Mouse (Mus musculus): ENCODE measurements around the gene Gal3st3.

Gal3st3 gene

DNA sequence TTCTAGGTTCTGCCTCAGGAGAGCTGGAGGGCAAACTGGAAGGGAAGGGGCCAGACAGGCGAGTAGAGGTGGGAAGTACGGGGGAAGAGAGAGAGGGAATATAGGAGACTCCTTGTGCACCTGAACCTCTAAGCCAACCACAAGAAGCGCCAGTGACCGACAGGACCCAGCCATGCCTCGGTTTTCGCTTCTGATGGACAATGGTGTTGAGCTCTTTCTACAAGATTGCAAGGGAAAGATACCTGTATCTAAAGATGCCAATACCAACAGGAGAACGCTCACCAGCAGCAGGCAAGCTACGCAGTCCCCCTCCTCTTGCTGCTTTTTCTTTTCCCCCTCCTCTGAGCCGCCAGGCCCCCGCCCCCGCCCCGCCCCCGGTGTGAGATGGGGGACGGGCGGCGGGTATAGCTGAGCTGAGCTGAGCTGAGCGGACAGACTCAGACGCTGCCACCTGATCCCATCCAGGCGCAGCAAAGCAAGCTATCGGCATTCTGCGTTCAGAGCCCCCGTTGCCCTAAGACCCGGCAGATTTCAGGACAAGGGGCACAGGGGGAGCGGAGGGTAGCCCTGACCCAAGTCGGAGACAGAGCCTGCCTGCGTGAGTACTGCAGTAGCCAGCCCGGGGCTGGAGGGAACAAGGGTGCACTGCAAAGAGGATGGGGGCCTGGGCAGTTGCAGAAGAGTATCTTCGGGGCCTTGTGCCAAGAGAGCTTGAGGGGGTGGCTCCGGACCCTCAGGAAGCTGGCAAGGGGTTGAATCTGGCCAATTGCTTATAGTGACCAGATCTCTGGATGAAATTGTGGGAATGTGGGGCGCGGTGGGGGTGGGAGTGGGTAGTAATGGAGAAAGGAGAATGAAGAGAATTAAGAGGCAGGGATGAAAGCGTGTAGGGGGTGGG, at the start of gene Gal3st3:
TSS of gene Gal3st3 (plus strand) at position 429 of the 898 bp plus-strand sequence.
- no peak for DNase-seq (ENCODE audit: low read depth, low spot score)

DNA sequence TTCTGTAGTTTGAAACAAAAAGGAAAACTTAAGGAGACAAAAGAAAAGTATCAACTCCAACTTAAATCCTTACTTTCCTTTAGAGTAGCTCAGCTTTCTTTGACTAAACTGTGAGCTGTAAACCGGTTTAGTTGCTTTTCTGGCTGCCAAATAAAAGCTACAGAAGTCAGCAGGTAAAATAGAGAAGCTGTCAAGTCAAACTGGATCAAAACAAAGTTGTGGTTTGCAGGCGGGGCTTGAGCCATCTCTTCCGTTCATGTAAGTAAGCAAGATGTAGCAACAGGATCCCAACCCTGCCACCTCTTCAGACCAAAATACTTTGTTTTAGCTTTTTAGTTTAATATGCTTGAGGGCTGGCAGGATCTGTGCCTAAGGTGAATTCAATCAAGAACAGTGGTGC, 41.0 kb upstream of the Gal3st3 start:
- no peak for DNase-seq (ENCODE audit: low read depth, low spot score)

DNA sequence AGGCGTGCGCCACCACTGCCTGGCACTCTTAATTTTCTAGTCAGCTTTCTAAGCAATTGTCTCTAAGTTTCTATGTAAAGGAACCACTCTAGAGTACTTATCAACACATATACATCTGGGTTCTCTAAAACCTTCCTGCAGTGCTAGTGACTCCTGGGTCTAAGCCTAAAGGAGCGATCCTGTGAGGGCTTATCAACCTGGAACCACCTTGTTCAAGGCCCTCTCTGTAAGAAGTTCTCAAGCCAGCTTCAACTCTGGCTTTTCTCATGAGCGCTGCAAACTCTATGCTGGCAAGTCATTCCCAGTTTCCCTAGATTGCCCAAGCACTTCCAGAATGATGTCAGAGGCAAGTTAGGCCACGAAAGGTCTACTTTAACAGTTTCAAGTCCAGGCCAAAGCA, 31.1 kb upstream of the Gal3st3 start:
- no peak for DNase-seq (ENCODE audit: low read depth, low spot score)

DNA sequence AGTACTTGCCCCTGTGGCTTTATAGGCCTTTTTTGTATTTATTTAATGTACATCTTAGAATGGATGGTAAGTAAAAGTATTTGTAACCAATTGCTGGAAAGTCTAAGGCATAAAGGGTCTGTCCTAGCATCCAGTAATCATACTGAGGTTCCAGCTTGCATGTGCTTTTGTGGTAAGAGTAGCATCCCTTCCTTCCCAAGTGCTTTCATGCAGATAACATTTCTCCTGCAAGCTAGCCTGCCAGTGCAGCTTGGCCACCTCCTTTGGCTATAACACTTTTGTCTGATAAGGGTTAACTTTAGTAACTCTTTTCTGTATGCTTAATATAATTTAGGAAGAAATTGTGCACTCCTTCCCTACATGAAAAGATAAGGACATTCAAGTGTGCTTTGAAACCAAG, 30.1 kb upstream of the Gal3st3 start:
- no peak for DNase-seq (ENCODE audit: low read depth, low spot score)

DNA sequence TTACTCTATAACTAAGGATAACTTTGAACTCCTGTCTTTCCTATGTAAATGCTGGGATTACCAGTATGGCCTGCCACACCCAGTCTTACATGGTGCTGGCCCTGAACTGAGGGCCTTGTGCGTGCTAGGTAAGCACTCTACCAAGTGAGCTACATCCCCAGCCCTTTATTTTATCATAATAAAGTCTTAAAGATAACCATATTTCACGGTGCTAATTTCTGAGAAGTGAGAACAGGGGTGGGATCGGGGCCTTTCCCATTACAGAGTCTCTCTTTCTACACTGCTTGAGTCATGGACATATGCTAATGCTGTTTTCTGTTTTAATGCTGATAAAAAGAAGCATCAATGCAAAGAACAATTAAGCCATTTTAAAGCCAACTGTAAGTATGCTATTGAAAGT, 29.3 kb upstream of the Gal3st3 start:
- no peak for DNase-seq (ENCODE audit: low read depth, low spot score)

DNA sequence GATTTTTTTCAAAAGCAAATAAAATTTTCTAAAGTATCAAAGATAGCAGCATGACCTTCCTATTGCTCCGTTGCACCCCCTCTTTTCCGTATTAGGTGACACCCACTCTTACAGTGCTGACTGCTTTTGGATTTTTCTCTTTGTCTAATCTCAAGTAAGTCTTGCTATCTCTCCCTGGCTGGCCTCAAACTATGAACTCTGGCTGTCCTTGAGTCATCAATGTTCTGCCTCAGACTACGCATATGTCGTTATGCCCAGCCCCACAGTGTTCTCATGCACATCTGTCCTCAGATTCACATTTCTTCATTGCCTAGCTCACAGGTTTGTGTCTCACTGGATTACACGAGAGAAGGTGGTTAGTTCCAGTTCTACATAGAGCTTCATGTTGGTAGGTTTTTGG, 28.7 kb upstream of the Gal3st3 start:
- DNase-seq (ENCODE audit: low read depth, low spot score), result no peak

DNA sequence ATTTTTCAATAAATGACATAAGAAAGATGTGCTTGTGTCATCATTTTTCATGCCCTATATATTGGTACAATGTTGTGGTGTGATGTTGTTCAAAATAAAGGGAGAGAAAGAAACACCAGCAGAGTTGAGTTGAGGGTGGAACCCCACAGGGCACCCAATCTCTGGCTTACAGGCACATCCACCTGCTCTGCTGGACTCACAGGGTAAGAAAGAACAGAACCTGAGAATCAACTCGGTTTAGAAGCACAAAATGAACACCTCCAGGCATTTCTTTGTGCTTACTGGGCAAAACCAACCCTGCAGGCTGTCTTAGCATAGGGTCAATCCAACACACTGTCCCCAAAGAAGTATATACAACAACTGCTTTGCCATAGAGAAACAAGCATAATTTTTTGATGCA, 26.7 kb upstream of the Gal3st3 start:
- DNase-seq (ENCODE audit: low read depth, low spot score), result no peak

DNA sequence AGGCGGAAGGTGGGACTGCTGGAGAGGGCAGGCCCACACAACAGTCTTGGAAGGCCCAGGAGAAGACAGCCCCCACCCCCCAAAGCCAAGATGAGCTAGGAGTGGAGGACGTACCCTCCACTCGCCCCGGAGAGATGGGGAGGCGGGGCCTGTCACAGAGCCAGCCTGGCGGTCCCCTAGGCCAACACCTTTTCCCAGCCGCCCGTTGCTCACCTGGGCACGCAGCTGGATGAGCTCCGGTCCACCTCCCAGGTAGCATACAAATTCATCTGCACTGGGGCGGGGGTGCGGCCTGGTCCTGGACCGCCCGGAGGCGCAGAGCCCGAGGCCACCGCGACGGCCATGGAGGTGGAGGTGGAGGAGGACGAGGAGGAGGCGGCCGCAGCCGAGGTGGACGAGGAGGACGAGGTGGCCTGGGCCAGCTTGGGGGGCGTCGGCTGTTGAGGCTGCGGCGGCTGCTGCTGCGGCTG, 25.8 kb upstream of the Gal3st3 start:
- DNase-seq (ENCODE audit: low read depth, low spot score), result no peak

DNA sequence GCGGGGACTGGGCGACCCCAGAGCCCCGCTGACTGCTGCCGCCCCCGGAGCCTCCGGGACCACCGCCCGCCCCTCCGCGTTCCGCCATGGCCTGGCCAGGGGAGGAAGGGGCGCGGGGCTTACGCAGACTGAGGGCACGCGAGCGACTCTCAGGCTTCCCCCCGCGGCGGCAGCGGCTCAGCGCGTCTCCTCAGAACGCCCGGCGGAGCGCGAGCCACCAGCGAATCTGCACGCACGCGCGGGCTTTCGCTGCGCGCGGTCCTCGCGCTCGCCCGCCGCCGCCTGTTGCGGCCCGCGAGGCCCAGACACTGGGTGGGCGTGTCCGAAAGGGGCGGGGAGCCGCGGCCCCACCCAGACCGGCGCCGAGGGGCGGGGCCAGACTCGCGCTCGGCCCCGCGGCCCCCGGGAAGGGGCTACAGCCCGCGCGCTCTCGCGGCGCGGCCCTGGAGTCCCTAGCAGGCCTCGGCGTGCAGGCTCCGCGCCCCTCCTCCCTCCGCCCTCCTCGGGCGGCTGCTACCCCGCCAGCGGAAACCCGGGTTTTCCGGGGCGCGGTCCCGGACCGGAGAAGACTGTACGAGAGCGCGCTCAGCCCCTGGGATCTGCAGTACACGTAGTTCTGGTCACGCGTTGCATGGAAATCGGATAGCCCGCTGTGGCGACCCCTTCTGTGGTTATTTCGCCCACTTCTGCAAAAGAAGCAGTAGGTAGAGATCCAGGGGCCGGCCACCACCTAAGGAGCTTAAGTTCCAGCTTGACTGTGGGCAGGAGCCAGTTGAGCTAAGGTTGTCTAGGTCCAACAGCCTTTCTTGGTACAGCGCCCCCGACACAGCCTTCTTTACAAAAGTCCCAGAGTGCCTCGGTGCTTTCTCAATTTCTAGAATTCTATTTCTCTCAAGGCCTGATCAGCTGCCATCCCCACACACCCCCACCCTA, 25.1 kb upstream of the Gal3st3 start, which contains the start of gene Pacs1:
TSS of gene Pacs1 (minus strand) at position 319 of the 933 bp plus-strand sequence.
- peak; percentile 83 for DNase-seq (ENCODE audit: low read depth, low spot score)

DNA sequence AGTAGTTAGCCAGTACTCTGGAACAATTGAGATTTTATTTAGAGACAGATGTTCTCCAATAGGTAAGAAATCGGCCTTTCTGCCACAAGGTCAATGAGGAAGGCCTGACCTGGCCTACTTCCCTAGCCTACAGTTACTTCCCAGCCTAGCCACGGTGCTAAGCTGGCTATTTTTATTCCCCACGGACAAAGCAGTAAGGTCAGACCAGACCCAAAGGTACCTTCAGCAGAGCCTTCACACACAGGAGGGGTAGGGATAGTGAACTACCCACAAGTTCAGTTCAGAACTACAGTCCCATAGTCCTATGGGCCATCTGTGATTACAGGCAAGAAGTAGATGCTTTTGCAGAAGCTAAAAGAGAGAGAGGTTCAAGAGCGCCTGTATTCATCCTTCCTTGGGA, 24.2 kb upstream of the Gal3st3 start:
- no peak for DNase-seq (ENCODE audit: low read depth, low spot score)

DNA sequence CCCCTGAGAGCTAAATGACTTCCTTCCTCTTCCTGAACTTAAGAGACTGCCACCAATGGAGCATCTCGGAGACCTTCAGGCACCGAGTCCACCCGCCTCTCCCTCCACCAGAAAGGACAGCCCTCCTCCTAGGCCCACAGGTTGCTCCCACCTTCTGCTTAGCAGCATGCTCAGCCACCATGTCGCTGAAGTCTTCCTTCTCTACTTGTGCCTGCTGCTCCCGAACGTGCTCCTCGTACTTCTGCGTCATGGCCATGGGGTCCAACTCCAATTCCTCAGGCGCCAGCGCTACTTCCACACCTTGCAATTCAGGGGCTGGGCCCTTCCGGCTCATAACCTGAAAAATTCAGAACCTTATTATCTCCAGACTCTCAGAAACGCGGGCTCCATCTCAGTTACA, 23.5 kb upstream of the Gal3st3 start:
- DNase-seq (ENCODE audit: low read depth, low spot score), result no peak

DNA sequence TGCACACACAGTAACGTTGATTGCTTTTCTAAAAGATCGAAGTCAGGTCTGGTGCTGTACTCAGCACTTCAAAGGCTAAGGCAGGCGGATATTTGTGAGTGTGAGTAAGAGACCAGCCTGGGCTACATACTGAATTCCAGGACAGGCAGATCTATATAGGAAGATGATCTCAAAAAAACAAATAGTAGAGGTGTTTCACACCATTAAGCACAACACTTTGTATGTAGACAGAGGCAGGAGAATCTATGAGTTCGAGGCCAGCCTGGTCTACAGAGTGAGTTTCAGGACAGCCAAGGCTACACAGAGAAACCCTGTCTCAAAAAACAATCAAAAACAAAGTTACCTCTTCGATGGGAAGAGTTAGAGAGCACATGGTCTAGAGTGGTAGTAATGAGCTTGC, 22.4 kb upstream of the Gal3st3 start:
- DNase-seq (ENCODE audit: low read depth, low spot score), result no peak

DNA sequence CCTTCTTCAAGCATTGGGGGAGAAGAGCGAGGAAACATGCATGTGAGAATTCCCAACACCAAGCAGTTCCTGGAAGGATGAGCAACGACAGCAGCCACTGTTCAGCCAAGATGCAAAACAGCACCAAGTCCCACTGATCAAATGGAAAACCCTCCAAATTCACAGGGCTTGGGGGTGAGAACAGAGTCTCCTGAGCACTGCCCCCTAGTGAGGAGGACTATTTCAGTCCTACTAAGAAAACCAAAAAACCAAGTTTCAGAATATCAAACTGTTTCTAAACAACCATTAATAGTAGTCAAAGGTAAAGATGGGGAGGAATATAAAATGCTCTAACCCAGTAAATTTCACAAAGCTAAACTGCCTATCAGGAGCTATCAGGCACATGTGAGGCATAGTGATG, 21.6 kb upstream of the Gal3st3 start:
- DNase-seq (ENCODE audit: low read depth, low spot score), result no peak

DNA sequence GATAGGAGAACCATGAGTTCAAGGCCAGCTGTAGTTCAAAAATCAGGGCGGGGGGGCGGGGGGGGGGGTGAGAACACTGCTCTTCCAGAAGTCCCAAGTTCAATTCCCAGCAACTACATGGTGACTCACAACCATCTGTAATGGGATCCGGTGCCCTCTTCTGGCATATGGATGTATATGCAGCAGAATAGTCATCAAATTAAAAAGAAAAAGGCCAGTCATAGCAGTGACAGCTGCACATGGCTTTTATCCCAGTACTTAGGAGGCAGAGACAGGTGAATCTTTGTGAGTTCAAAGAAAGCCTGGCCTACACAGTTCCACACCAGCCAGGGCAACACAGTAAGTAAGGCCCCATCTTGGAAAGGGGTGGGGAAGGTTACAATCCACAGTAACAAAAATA, 21.0 kb upstream of the Gal3st3 start:
- no peak for DNase-seq (ENCODE audit: low read depth, low spot score)

DNA sequence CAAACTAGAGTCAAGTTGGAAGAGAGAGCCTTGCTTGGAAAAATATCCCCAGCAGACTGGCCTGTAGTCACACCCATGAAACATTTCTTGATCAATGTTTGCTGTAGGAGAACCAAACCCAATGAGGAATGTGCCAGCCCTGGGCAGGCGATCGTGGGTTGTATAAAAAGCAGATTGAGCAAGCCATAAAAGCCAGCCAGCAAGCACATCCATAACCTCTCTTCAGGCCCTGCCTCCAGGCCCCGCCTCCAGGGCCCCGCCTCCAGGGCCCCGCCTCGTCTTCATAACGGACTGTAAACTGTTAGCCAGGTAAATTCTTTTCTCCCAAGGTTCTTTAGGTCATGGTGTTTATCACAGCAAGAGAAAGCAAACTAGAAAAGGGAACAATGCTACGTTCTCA, 19.8 kb upstream of the Gal3st3 start:
- DNase-seq (ENCODE audit: low read depth, low spot score), result no peak

DNA sequence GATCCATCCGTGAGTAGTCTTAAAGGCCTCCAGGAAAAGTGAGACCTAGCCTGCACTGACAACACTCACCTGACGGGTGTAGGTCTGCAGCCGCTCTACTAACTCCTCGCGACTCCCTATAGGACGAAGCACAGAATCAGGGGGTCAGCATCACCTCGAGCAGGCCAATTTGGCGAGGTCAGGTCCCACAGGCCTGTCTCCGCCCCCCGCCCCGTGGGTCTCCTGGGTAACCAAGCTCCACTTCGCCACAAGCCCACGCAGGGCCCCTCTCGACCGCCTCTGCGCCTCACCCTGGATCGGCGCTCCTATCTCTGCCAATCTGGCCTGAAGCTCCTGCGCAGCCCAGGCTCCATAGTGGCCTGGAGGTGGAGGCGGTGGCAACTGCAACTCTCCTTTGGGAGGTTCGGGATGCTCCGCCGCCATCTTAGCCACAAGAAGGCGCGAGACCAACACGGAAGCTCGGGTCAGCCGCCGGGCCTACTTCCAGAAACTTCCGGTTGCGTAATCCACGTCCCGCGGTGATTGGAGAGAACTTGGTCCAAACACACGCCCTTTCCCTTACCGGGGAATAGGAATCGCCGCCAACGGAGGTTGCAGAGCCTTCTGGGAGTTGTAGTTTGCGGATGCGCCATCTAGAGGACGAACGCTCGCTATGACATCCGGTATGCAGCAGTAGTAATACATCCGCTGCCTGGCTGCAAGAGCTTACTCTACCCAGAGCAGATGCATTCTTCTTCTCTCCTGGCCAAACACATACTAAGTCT, 3.0 kb upstream of the Gal3st3 start, which contains the start of gene Sf3b2:
TSS of gene Sf3b2 (minus strand) at position 484 of the 764 bp plus-strand sequence.
- DNase-seq (ENCODE audit: low read depth, low spot score), result peak; percentile 100

DNA sequence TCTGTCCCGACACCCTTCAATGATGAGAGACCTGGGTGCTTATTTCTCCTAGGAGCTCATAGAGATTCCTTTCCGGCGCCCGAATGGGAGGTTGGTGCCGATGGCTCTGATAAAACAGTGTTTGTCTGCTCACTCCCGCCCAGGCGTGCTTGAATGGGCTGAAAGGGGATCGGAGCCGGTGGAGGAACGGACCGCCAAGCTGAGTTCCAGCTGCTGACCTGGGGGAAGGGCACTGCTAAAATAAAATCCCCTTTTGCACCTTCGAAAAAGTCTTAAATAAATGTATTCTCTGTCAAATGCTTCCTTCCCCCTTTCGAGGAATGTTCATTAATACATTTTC, 2.4 kb upstream of the Gal3st3 start:
- no peak for DNase-seq (ENCODE audit: low read depth, low spot score)

DNA sequence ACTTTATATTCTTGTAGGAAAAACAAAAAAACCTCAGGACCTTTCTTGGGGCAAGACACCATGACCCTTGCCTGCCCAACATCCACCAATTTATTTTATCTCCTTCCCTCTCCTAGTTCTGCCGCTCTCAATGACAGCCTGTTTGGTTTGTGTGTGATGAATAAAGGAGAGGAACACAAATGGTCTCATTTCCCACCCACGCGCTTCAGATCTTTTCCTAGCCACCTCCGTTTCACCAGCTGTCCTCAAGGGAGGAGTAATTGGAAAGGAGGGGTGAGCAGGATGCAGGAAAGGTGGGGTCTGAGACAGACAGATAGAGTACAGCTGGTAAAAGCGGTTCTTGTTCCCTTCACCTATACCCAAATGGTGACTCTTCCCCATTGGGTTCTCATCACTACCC, 1.5 kb upstream of the Gal3st3 start:
- DNase-seq (ENCODE audit: low read depth, low spot score), result peak; percentile 85

DNA sequence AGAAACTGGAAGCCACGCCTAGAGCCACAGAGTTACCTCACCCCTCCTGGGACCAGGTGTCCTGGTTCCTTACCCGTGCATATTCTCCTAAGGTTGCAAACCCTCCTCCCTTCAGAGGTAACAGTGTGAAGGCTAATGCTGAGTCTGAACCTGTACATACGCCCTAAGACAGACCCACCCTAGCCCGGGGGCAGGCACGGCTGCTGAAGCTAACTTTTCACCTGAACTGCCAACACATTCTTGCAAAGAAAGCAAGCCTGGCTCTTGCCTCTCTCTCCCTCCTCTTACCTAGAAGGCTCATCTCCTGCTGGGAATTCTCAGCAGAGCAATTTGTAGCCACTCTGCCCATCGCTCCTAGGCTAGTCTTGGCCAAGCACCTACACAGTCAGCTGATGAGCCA, 2.5 kb downstream of the Gal3st3 start:
- no peak for DNase-seq (ENCODE audit: low read depth, low spot score)

DNA sequence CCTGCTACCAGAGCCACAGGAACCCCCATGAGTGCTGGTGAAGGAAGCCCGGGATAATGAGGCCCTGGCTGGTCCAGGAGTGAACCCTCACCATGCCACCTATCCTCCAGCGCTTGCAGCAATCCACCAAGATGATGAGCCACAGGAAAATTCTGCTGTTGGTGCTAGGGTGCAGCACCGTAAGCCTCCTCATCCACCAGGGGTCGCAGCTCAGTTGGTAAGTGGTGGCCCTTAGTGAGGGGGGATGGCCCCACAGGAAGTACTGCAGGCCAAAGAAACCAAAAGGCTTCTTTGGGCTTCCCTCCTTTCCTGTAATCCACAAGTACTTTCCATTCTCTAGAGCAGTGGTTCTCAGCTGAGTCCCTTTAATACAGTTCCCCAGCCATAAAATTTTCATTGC, 4.3 kb downstream of the Gal3st3 start:
- DNase-seq (ENCODE audit: low read depth, low spot score), result no peak

DNA sequence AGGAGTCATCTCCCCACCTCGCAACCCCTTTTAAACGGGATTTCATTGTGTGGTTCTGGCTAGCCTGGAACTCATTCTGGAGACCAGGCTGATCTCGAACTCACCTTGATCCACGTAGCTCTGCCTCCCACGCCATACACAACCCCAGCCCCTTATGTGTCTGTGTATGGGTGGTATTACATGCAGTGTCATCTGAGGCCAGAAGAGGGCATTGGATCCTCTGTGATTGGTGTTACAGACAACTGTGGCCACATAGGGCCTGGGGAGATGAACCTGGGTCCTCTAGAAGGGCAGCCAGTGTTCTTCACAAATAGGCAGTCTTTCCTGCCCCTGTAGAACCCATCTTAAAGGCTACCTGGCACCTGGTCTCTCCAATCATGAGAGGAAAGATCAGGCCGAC, 8.1 kb downstream of the Gal3st3 start:
- DNase-seq (ENCODE audit: low read depth, low spot score), result no peak

Measured in telencephalon, adult 2 months (tissue).